Mouse (Mus musculus) heart, embryonic 16.5 days (tissue): ENCODE measurements around the gene Tbc1d14. TPM values are rescaled to one million over a fixed set of nuclear protein-coding genes. Genes with fewer than 3 reads are reported as not detected.

Experiments used
- ATAC-seq: fragments of 200-750 bp; cut with Nextera tagmentation; replicated peaks from 2 replicates; pipeline ENCODE4 v1.8.0; 2017; ENCODE audit warnings: moderate number of reproducible peaks; ENCODE audit not compliant: insufficient read depth, low FRiP score; ENCODE audit errors: extremely low read depth
- H3K27ac ChIP-seq: fragments of 300-500 bp; sonication (generic); 2 replicates; pipeline ENCODE4 v1.5.1; 2014; ENCODE audit warnings: mild to moderate bottlenecking, low read length, control low read depth, moderate library complexity
- H3K27me3 ChIP-seq: fragments of 300-500 bp; sonication (generic); 2 replicates; pipeline ENCODE4 v1.6.1; 2014; ENCODE audit warnings: low read length, mixed read lengths; ENCODE audit not compliant: control insufficient read depth, insufficient read depth
- H3K36me3 ChIP-seq: fragments of 300-500 bp; sonication (generic); 2 replicates; pipeline ENCODE4 v1.6.1; 2014; ENCODE audit not compliant: control insufficient read depth, insufficient read depth
- H3K4me1 ChIP-seq: fragments of 300-500 bp; sonication (generic); 2 replicates; pipeline ENCODE4 v1.6.1; 2014; ENCODE audit warnings: low read length, mixed read lengths; ENCODE audit not compliant: control insufficient read depth, insufficient read depth
- H3K4me2 ChIP-seq: fragments of 300-500 bp; sonication (generic); 2 replicates; pipeline ENCODE4 v1.6.1; 2014; ENCODE audit warnings: low read depth, mild to moderate bottlenecking, control low read depth, low read length
- H3K4me3 ChIP-seq: fragments of 300-500 bp; sonication (generic); 2 replicates; pipeline ENCODE4 v1.5.1; 2014; ENCODE audit warnings: mild to moderate bottlenecking, control low read depth, low read length
- H3K9ac ChIP-seq: fragments of 300-500 bp; sonication (generic); 2 replicates; pipeline ENCODE4 v1.6.1; 2014; ENCODE audit warnings: low read length, control low read depth
- H3K9me3 ChIP-seq: fragments of 300-500 bp; sonication (generic); replicated peaks from 2 replicates; pipeline ENCODE4 v1.6.1; 2016; ENCODE audit warnings: low read length; ENCODE audit not compliant: control insufficient read depth
- WGBS: fragments of 180-500 bp; shearing (Covaris S2); extraction: QIAGEN DNeasy Blood & Tissue Kit; methylation state at CpG from one replicate; pipeline ENCODE4 v1.1.7; 2014; 5-methylcytosine and 5-hydroxymethylcytosine counted together
- polyA plus RNA-seq: library from polyadenylated mRNA; unstranded; fragments of >200 nt; fragmentation: Nextera tagmentation; extraction: Ambion mirVana; gene quantifications from 2 replicates; pipeline ENCODE4 v1.2.1, GENCODE M21; 2015

Tbc1d14 gene
- polyA plus RNA-seq, 1 experiment from 2014 or later = 18.0 TPM

- Histone ChIP-seq H3K4me3 (no peak overlapping the region), H3K9me3 (no peaks in the 10 kb centered on the region), H3K27me3 (no peaks in the 10 kb centered on the region; the same call in 1 of the 2 replicates), H3K4me1 (peaks cover 12% of the 10 kb centered on the region), H3K9ac (no peak overlapping the region), H3K36me3 (no peaks in the 10 kb centered on the region), H3K4me2 (no peak overlapping the region), H3K27ac (peak overlapping the region; percentile 47)
- WGBS = 40% methylated on average over 4 of the region's 4 CpGs
- no peak for ATAC-seq
Observed at GRCm38 (mm10) chr5:36553886-36554285, 39.2 kb downstream of the Tbc1d14 start.

- Histone ChIP-seq H3K36me3 (no peaks in the 10 kb centered on the region), H3K27ac (0 out of 2 replicates have a peak overlapping the region, but pooled peaks have one; percentile 10)
- WGBS = 72% methylated on average over 2 of the region's 2 CpGs
Observed at GRCm38 (mm10) chr5:36553056-36553606, 39.9 kb downstream of the Tbc1d14 start.

GRCm38 (mm10) chr5:36552391-36552790 is 40.7 kb downstream of the Tbc1d14 start:
- no peak overlapping the region for H3K4me3 ChIP-seq
- H3K36me3 ChIP-seq = no peaks in the 10 kb centered on the region
- H3K4me2 ChIP-seq = no peak overlapping the region
- H3K9ac ChIP-seq = no peak overlapping the region
- H3K4me1 ChIP-seq = peaks cover 12% of the 10 kb centered on the region
- WGBS = 86% methylated on average over 4 of the region's 4 CpGs
- no peak overlapping the region for H3K27ac ChIP-seq
- no peaks in the 10 kb centered on the region; the same call in 1 of the 2 replicates for H3K27me3 ChIP-seq
- no peak for ATAC-seq
- H3K9me3 ChIP-seq = no peaks in the 10 kb centered on the region

More at GRCm38 (mm10) chr5:36553056-36553606, 39.9 kb downstream of the Tbc1d14 start:
- H3K27me3 ChIP-seq = no peaks in the 10 kb centered on the region; the same call in 1 of the 2 replicates
- peaks cover 12% of the 10 kb centered on the region for H3K4me1 ChIP-seq
- no peak overlapping the region for H3K4me3 ChIP-seq
- no peak overlapping the region for H3K4me2 ChIP-seq
- no peak overlapping the region for H3K9ac ChIP-seq
- no peaks in the 10 kb centered on the region for H3K9me3 ChIP-seq
- no peak for ATAC-seq

- no peak for ATAC-seq
- Histone ChIP-seq H3K36me3 (no peaks in the 10 kb centered on the region), H3K4me2 (no peak overlapping the region), H3K9ac (no peak overlapping the region), H3K27ac (no peak overlapping the region), H3K4me1 (peaks cover 3% of the 10 kb centered on the region), H3K9me3 (no peaks in the 10 kb centered on the region), H3K4me3 (no peak overlapping the region), H3K27me3 (no peaks in the 10 kb centered on the region; the same call in 1 of the 2 replicates)
- 44% methylated on average over 6 of the region's 6 CpGs for WGBS
Observed at GRCm38 (mm10) chr5:36549243-36549642, 43.8 kb downstream of the Tbc1d14 start.

GRCm38 (mm10) chr5:36544765-36545164 is 48.3 kb downstream of the Tbc1d14 start:
- Histone ChIP-seq H3K36me3 (no peaks in the 10 kb centered on the region; the same call in 1 of the 2 replicates), H3K4me1 (no peaks in the 10 kb centered on the region), H3K9ac (no peak overlapping the region), H3K4me2 (no peak overlapping the region), H3K9me3 (no peaks in the 10 kb centered on the region), H3K4me3 (no peak overlapping the region), H3K27ac (no peak overlapping the region), H3K27me3 (no peaks in the 10 kb centered on the region)
- no peak for ATAC-seq
- 70% methylated on average over 1 of the region's 1 CpGs for WGBS

- ATAC-seq = no peak
- Histone ChIP-seq H3K4me3 (no peak overlapping the region), H3K36me3 (no peaks in the 10 kb centered on the region; the same call in 1 of the 2 replicates), H3K27me3 (no peaks in the 10 kb centered on the region), H3K9me3 (no peaks in the 10 kb centered on the region), H3K4me2 (no peak overlapping the region), H3K4me1 (no peaks in the 10 kb centered on the region), H3K27ac (no peak overlapping the region), H3K9ac (no peak overlapping the region)
- 68% methylated on average over 2 of the region's 2 CpGs for WGBS
Observed at GRCm38 (mm10) chr5:36540928-36541327, 52.1 kb downstream of the Tbc1d14 start.

GRCm38 (mm10) chr5:36538576-36539187 is 54.4 kb downstream of the Tbc1d14 start:
- Histone ChIP-seq H3K27ac (no peak overlapping the region), H3K4me3 (no peak overlapping the region), H3K36me3 (no peaks in the 10 kb centered on the region; the same call in 1 of the 2 replicates), H3K9ac (no peak overlapping the region), H3K4me2 (no peak overlapping the region), H3K27me3 (no peaks in the 10 kb centered on the region), H3K9me3 (no peaks in the 10 kb centered on the region), H3K4me1 (peaks cover 2% of the 10 kb centered on the region; the same call in 1 of the 2 replicates)
- ATAC-seq = no peak
- 30% methylated on average over 4 of the region's 4 CpGs for WGBS

- ATAC-seq = no peak
- 87% methylated on average over 3 of the region's 3 CpGs for WGBS
- H3K9ac ChIP-seq = no peak overlapping the region
Observed at GRCm38 (mm10) chr5:36536424-36536823, 56.7 kb downstream of the Tbc1d14 start.

GRCm38 (mm10) chr5:36535438-36536176 is 57.5 kb downstream of the Tbc1d14 start:
- Histone ChIP-seq H3K9me3 (no peaks in the 10 kb centered on the region), H3K27ac (no peak overlapping the region), H3K4me3 (no peak overlapping the region), H3K9ac (no peak overlapping the region), H3K27me3 (no peaks in the 10 kb centered on the region), H3K4me2 (no peak overlapping the region), H3K4me1 (peaks cover 5% of the 10 kb centered on the region), H3K36me3 (no peaks in the 10 kb centered on the region)
- 67% methylated on average over 6 of the region's 6 CpGs for WGBS
- no peak for ATAC-seq

More at GRCm38 (mm10) chr5:36536424-36536823, 56.7 kb downstream of the Tbc1d14 start:
- peaks cover 2% of the 10 kb centered on the region; the same call in 1 of the 2 replicates for H3K4me1 ChIP-seq
- no peak overlapping the region for H3K4me2 ChIP-seq
- no peaks in the 10 kb centered on the region for H3K27me3 ChIP-seq
- H3K4me3 ChIP-seq = no peak overlapping the region
- H3K27ac ChIP-seq = no peak overlapping the region
- H3K36me3 ChIP-seq = no peaks in the 10 kb centered on the region
- no peaks in the 10 kb centered on the region for H3K9me3 ChIP-seq
